Mouse (Mus musculus): ENCODE data around the gene Naip1.

GRCm38 (mm10) chr13:100495337-100495736, 42.7 kb upstream of the Naip1 start:
- TF ChIP-seq CTCF (conservative IDR thresholded peaks at IDR 0.05; ENCODE audit: insufficient read depth, insufficient read length, low read depth, low read length): no peak
- no peak for TF ChIP-seq POLR2A (IDR thresholded peaks at IDR 0.05; ENCODE audit: low read depth, low read length)
